Mouse (Mus musculus) forebrain, embryonic 13.5 days (tissue): ENCODE data around the gene Tnrc6b. TPM values are rescaled to one million over a fixed set of nuclear protein-coding genes. Genes with fewer than 3 reads are reported as not detected.
"Not testable (repeated sequence)": the region's sequence is repeated elsewhere in the genome, so short reads cannot be mapped to it uniquely, and the experiment has no call there.

Experiments
- ATAC-seq: fragments of 200-750 bp; cut with Nextera tagmentation; 2 replicates; pipeline ENCODE4 v1.8.0; 2017
- H3K27ac ChIP-seq: fragments of 300-500 bp; sonication (generic); 2 replicates; pipeline ENCODE4 v1.5.1; 2015; ENCODE audit warnings: inconsistent platforms, mild to moderate bottlenecking, moderate library complexity
- H3K27me3 ChIP-seq: fragments of 300-500 bp; sonication (generic); 2 replicates; pipeline ENCODE4 v1.6.1; 2015; ENCODE audit warnings: mild to moderate bottlenecking, inconsistent platforms
- H3K36me3 ChIP-seq: fragments of 300-500 bp; sonication (generic); 2 replicates; pipeline ENCODE4 v1.6.1; 2015; ENCODE audit warnings: mild to moderate bottlenecking, inconsistent platforms; ENCODE audit not compliant: poor library complexity, severe bottlenecking
- H3K4me1 ChIP-seq: fragments of 300-500 bp; sonication (generic); 2 replicates; pipeline ENCODE4 v1.6.1; 2015; ENCODE audit warnings: inconsistent platforms
- H3K4me2 ChIP-seq: fragments of 300-500 bp; sonication (generic); 2 replicates; pipeline ENCODE4 v1.6.1; 2015; ENCODE audit warnings: inconsistent platforms, mild to moderate bottlenecking, moderate library complexity
- H3K4me3 ChIP-seq: fragments of 300-500 bp; sonication (generic); 2 replicates; pipeline ENCODE4 v1.5.1; 2015; ENCODE audit warnings: mild to moderate bottlenecking, inconsistent platforms
- H3K9ac ChIP-seq: fragments of 300-500 bp; sonication (generic); 2 replicates; pipeline ENCODE4 v1.6.1; 2015; ENCODE audit warnings: mild to moderate bottlenecking, inconsistent platforms
- H3K9me3 ChIP-seq: fragments of 300-500 bp; sonication (generic); replicated peaks from 2 replicates; pipeline ENCODE4 v1.6.1; 2016; ENCODE audit warnings: inconsistent platforms
- WGBS: fragments of 180-500 bp; shearing (Covaris S2); methylation state at CpG from one replicate; pipeline ENCODE4 v1.1.7; 2015; 5-methylcytosine and 5-hydroxymethylcytosine counted together
- polyA plus RNA-seq: library from polyadenylated mRNA; unstranded; fragments of >200 nt; fragmentation: Nextera tagmentation; extraction: Ambion mirVana; gene quantifications from 2 replicates; pipeline ENCODE4 v1.2.1, GENCODE M21; 2015

The Tnrc6b gene
- polyA plus RNA-seq, 1 experiment from 2014 or later, result 37.2 TPM

DNA sequence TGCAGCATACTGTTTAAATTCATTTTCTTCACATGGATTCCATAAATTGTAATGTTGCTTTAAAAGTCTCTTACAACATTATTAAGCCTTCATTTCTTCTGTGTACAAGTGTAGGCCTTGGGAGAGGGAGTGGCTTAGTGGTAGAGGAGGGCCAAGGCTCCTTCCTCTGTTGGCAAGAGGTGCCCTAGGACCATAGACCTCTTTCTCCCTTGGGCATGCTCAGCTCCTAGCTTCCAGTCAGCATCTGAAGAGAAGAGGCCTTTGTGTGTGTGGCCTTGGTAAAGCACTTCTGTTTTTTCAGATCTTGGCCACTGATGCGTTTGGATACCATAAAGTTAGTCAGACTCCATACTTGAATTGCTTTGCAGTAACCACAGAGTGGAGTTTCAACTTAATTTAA, 133.1 kb downstream of the Tnrc6b start:
- ATAC-seq, result no peak
- H3K27ac ChIP-seq, result no peak overlapping the region
- H3K9ac ChIP-seq, result no peak overlapping the region
- 92% methylated on average over 1 of the region's 1 CpGs for WGBS
- no peaks in the 10 kb centered on the region for H3K36me3 ChIP-seq
- H3K4me2 ChIP-seq, result no peak overlapping the region
- H3K4me3 ChIP-seq, result no peak overlapping the region
- no peaks in the 10 kb centered on the region for H3K9me3 ChIP-seq
- H3K27me3 ChIP-seq, result no peaks in the 10 kb centered on the region
- peaks cover 22% of the 10 kb centered on the region for H3K4me1 ChIP-seq

DNA sequence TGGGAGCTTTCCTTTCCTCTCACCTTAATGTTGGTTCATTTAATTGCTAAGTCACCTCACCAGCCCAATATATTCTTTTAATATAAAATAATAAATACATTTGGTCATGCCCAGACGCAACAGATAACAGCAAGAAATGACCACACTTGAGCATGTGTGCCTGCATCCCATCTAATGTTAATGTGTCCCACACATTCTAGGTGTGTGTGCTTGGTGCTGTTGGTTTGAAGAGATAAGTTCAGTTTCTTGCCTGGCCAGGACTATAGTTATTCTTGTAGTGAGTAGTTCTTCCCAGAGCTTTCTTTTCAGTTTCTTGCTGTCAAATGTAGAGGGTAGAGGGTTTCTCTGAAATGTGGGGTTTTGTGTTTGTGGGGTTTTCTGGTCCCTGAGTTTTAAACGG, 133.8 kb downstream of the Tnrc6b start:
- ATAC-seq, result no peak
- Histone ChIP-seq H3K4me1 (peaks cover 22% of the 10 kb centered on the region), H3K27me3 (no peaks in the 10 kb centered on the region), H3K4me2 (no peak overlapping the region), H3K9ac (no peak overlapping the region), H3K9me3 (no peaks in the 10 kb centered on the region), H3K4me3 (no peak overlapping the region), H3K36me3 (no peaks in the 10 kb centered on the region), H3K27ac (no peak overlapping the region)
- WGBS, result 92% methylated on average over 2 of the region's 2 CpGs

DNA sequence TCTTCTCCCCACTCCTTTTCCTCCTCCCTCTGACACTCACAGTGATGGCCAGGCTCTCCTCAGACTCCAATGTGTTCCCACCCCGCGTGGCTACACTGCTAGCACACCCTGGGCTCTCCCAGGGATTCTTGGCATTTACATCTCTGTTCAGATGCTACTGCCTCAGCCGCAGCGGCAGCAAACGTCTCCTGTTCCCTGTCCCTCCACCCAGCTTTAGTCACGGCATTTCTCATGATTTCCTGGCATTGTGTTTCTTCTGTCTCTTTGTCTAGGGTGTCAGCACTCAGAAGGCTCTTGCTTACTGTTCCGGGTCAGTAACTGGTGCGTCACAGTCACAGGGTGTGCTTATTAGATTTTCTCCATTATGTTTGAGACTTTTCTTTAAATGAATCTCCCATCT, 138.9 kb downstream of the Tnrc6b start:
- H3K9me3 ChIP-seq, result no peaks in the 10 kb centered on the region
- H3K27me3 ChIP-seq, result no peaks in the 10 kb centered on the region
- H3K36me3 ChIP-seq, result no peaks in the 10 kb centered on the region
- no peak overlapping the region for H3K9ac ChIP-seq
- H3K4me3 ChIP-seq, result no peak overlapping the region
- no peak overlapping the region; the same call in 1 of the 2 replicates for H3K27ac ChIP-seq
- peaks cover 27% of the 10 kb centered on the region for H3K4me1 ChIP-seq
- WGBS, result 50% methylated on average over 8 of the region's 8 CpGs
- no peak for ATAC-seq
- H3K4me2 ChIP-seq, result no peak overlapping the region

DNA sequence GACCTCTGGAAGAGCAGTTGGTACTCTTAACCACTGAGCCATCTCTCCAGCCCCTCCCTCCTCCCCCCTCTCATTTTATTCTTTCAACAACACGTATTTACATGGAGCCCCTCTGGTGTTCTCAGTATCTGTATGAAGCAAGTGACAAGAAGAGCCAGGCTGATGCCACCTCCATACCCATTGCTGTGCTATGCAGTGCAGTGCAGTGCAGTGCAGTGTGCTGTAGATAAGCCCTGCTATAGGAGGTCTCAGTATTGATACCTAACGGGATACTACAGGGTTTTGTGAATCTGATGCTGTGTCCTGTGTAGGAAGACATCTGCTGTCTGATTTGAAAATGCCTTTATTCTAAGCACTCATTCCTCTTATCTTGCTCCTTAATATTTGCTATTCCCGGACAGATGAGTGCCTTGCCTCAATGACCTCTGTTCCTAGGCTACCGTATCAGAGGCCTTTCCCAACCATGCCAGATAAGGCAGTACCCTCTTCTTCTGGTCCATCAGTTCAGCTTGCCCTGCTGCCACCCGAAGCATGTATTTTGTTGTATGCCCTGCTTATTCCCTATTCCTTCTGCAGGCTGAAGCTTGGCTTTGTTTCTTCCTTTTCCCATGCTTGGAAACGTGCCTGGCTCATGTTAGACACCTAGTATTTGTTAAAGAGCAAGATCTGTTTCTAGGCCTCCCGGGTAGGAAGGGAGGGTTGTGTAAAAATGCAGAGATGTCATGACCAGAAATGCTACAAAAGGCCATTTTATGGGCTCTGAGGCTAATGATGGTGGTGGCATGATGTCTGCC, 139.8 kb downstream of the Tnrc6b start:
- Histone ChIP-seq H3K27me3 (no peaks in the 10 kb centered on the region), H3K27ac (no peak overlapping the region), H3K4me1 (peaks cover 22% of the 10 kb centered on the region), H3K9ac (no peak overlapping the region), H3K36me3 (no peaks in the 10 kb centered on the region), H3K4me3 (no peak overlapping the region), H3K9me3 (no peaks in the 10 kb centered on the region), H3K4me2 (no peak overlapping the region)
- no peak for ATAC-seq
- WGBS, result 87% methylated on average over 7 of the region's 7 CpGs

DNA sequence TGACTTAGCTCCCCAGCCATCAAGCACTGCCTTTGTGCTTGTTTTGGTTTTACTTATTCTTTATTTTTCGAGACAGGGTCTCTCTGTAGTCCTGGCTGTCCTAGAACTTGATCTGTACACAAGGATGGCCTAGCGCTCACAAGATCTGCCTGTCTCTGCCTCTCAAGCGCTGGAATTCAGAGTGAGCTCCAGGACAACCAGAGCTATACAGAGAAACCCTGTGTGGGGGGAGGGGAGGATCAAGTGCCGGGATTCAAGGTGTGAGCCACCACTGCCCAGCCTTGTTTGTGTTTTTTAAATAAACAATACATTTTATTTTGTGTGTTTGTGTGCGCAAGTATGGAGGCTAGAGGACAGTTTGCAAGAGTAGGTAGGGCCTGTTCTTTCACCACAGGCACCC, 141.0 kb downstream of the Tnrc6b start:
- Histone ChIP-seq H3K4me2 (no peak overlapping the region), H3K36me3 (no peaks in the 10 kb centered on the region), H3K9ac (no peak overlapping the region), H3K27ac (no peak overlapping the region), H3K9me3 (no peaks in the 10 kb centered on the region), H3K27me3 (no peaks in the 10 kb centered on the region), H3K4me3 (no peak overlapping the region), H3K4me1 (peaks cover 19% of the 10 kb centered on the region)
- ATAC-seq, result no peak
- 97% methylated on average over 5 of the region's 5 CpGs for whole genome bisulfite sequencing

DNA sequence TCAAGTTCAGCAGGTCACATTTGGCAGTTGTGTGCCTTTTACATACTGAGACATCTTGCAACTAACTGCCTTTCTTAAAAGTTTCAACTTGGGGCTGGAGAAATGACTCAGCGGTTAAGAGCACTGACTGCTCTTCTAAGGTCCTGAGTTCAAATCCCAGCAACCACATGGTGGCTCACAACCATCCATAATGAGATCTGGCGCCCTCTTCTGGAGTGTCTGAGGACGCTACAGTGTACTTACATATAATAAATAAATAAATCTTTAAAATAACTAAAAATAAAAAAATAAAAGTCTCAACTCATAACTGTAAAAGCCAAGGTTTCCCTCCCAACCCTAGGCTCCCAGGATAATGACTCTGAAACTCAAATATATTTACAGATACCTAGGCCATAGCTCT, 141.4 kb downstream of the Tnrc6b start:
- WGBS, result 84% methylated on average over 3 of the region's 3 CpGs
- not testable (repeated sequence) for H3K9ac ChIP-seq, H3K36me3 ChIP-seq, H3K27me3 ChIP-seq, H3K4me2 ChIP-seq, H3K4me3 ChIP-seq, H3K9me3 ChIP-seq, H3K27ac ChIP-seq, ATAC-seq
- H3K4me1 ChIP-seq, result peaks cover 15% of the 10 kb centered on the region

DNA sequence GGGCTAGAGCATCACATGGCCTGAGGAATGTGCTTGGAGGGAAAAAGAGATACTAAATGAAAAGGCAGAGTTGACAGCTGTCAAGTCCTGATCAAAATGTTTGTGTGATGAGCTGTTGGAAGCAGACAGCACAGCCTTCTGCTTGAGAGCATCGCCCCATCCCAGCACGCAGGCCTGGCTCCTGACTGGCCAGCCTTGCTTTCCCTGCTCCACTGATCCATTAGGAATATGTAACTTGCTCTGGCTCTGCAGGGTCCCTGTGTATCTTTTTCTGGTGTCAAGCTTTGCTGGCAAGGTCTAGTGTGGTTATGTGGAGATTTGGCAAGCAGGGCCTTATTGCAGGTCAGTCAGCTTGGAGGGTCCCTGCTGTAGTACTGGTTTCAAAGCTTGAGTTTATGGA, 148.3 kb downstream of the Tnrc6b start:
- Histone ChIP-seq H3K4me2 (no peak overlapping the region), H3K9ac (no peak overlapping the region)
- 91% methylated on average over 2 of the region's 2 CpGs for WGBS

DNA sequence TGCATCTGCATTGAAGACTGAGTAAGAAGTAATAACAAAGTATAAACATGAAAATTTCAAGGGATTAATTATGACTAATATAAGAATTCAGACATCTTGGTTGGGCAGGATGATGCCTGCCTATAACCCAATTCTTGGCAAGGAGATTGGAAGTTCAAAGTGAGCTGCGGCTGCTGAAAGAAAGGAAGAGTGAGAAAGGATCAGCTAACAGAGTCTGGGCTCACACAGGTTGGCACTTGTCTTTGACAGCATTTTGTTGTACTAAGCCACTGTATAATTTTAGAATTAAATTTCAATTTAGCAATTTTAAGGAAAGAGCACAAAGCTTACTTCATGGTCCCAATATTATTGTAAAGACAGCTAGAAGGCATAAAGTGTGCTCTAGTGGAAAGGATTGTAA, 150.2 kb downstream of the Tnrc6b start:
- H3K9me3 ChIP-seq, result no peaks in the 10 kb centered on the region
- H3K4me3 ChIP-seq, result no peak overlapping the region
- peaks cover 13% of the 10 kb centered on the region for H3K36me3 ChIP-seq
- WGBS, result 84% methylated on average over 1 of the region's 1 CpGs
- no peak overlapping the region for H3K9ac ChIP-seq
- no peak overlapping the region for H3K27ac ChIP-seq
- peaks cover 15% of the 10 kb centered on the region for H3K4me1 ChIP-seq
- H3K27me3 ChIP-seq, result no peaks in the 10 kb centered on the region
- H3K4me2 ChIP-seq, result no peak overlapping the region
- no peak for ATAC-seq

More for the DNA sequence above, 148.3 kb downstream of the Tnrc6b start:
- Histone ChIP-seq H3K27ac (no peak overlapping the region), H3K27me3 (no peaks in the 10 kb centered on the region), H3K9me3 (no peaks in the 10 kb centered on the region), H3K36me3 (peaks cover 8% of the 10 kb centered on the region), H3K4me1 (peaks cover 15% of the 10 kb centered on the region), H3K4me3 (no peak overlapping the region)
- ATAC-seq, result no peak

DNA sequence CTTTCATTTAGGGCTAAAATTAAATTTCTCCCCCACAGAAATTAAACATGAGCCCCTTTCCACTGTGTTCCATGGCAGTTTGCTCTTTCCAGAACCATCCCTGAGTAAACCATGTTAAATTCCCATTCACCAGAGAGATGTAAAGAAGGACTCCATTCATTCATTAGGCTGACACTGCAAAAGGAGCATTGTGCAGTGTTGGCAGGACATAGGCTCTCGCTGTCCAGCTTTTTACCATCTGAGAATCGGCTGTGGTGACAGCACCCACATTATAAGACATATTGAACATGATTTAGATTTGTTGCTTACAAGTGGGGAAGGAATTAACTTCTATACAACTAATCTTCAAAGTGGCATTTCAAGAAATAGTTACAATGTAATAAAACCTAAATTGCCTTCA, 150.9 kb downstream of the Tnrc6b start:
- Histone ChIP-seq H3K9me3 (no peaks in the 10 kb centered on the region), H3K27me3 (no peaks in the 10 kb centered on the region), H3K27ac (no peak overlapping the region), H3K4me3 (no peak overlapping the region), H3K4me1 (peaks cover 15% of the 10 kb centered on the region), H3K4me2 (no peak overlapping the region), H3K9ac (no peak overlapping the region), H3K36me3 (peaks cover 17% of the 10 kb centered on the region)
- ATAC-seq, result no peak
- WGBS, result 22% methylated on average over 2 of the region's 2 CpGs

DNA sequence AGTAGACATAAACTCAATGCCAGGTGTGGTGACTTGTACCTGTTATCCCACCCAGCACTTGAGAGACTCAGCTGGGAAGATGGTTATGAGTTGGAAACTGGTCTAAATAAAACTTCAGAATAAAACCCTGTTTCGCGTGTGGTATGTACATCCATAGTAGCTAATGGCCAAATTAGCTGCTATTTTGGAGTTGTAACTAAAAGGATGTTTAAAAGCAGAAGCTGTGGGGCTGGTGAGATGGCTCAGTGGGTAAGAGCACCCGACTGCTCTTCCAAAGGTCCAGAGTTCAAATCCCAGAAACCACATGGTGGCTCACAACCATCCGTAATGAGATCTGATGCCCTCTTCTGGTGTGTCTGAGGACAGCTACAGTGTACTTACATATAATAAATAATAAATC, 157.5 kb downstream of the Tnrc6b start:
- H3K36me3 ChIP-seq, result peaks cover 18% of the 10 kb centered on the region
- 93% methylated on average over 4 of the region's 4 CpGs for WGBS
- not testable (repeated sequence) for H3K9ac ChIP-seq, H3K27me3 ChIP-seq, H3K4me3 ChIP-seq, H3K4me2 ChIP-seq, H3K9me3 ChIP-seq, ATAC-seq, H3K27ac ChIP-seq, H3K4me1 ChIP-seq

DNA sequence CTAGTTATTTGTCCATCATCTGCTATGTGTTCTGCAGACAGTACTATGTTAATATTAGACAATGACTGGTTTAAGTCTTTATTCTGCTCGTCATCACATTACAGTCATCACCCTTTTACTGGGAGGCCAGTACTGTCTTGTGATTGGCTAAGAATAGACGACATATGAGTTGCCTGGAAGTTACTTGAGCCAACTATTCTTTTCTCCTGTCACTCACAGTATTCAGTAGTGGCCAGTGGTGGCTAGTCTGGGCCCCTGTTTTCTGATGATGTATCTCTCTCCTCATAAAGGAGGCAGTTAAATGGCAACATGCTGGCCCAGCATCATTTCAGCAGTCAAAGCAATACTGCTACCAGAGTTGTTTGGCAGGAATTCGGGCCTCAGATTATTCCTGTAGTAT, 163.6 kb downstream of the Tnrc6b start:
- WGBS, result 78% methylated on average over 3 of the region's 3 CpGs
- Histone ChIP-seq H3K27me3 (no peaks in the 10 kb centered on the region), H3K4me1 (no peaks in the 10 kb centered on the region), H3K36me3 (peaks cover 40% of the 10 kb centered on the region), H3K9ac (no peak overlapping the region), H3K4me2 (no peak overlapping the region), H3K9me3 (no peaks in the 10 kb centered on the region), H3K27ac (no peak overlapping the region), H3K4me3 (no peak overlapping the region)
- no peak for ATAC-seq

DNA sequence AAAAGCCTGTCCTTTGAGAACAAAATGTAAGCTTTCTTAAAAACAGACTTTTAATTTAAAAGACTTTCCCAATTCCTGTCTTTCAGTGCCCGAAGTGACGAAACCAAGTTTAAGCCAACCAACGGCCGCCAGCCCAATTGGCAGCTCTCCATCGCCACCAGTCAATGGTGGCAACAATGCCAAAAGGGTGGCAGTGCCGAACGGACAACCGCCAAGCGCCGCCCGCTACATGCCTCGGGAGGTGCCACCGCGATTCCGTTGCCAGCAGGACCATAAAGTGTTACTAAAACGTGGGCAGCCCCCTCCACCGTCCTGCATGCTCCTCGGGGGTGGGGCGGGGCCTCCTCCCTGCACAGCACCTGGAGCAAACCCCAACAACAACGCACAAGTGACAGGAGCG, 165.1 kb downstream of the Tnrc6b start:
- H3K36me3 ChIP-seq, result peaks cover 52% of the 10 kb centered on the region
- H3K4me3 ChIP-seq, result no peak overlapping the region
- no peak for ATAC-seq
- H3K4me1 ChIP-seq, result no peaks in the 10 kb centered on the region
- no peak overlapping the region for H3K4me2 ChIP-seq
- no peak overlapping the region for H3K27ac ChIP-seq
- H3K9ac ChIP-seq, result no peak overlapping the region
- no peaks in the 10 kb centered on the region for H3K9me3 ChIP-seq
- 82% methylated on average over 21 of the region's 21 CpGs for WGBS
- H3K27me3 ChIP-seq, result no peaks in the 10 kb centered on the region

DNA sequence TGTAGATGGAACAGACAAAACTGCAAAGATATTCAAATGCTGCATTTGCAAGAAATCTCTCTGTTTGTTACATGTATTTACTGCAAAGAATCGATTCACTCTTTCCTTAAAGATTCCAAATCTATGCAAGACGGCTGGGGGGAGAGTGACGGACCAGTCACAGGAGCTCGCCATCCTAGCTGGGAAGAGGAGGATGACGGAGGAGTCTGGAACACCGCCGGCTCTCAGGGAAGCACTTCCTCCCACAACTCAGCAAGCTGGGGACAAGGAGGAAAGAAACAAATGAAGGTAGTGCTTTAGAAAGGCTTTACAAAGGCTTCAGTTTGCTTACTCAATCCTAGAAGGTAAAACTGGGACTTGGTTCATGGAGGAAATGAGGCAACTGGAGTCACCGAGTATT, 173.0 kb downstream of the Tnrc6b start:
- H3K4me3 ChIP-seq, result no peak overlapping the region
- ATAC-seq, result no peak
- no peak overlapping the region for H3K27ac ChIP-seq
- H3K9ac ChIP-seq, result no peak overlapping the region
- no peaks in the 10 kb centered on the region for H3K9me3 ChIP-seq
- 93% methylated on average over 8 of the region's 8 CpGs for WGBS
- no peaks in the 10 kb centered on the region for H3K27me3 ChIP-seq
- H3K4me1 ChIP-seq, result no peaks in the 10 kb centered on the region
- peaks cover 81% of the 10 kb centered on the region for H3K36me3 ChIP-seq
- H3K4me2 ChIP-seq, result no peak overlapping the region
